Mouse (Mus musculus) T-cell, adult 2 months (primary cell): ENCODE measurements around the gene Camp.

ENCODE experiments used
- DNase-seq: peaks from one replicate; pipeline ENCODE4 v3.0.0; 2022; ENCODE audit warnings: low spot score

The Camp gene

GRCm38 (mm10) chr9:109849312-109849758 is at the start of gene Camp:
TSS of gene Camp (minus strand) at chr9:109849617.
- DNase-seq, result no peak

- DNase-seq, result no peak
Measured at GRCm38 (mm10) chr9:109898027-109898426, 48.6 kb upstream of the Camp start.

GRCm38 (mm10) chr9:109896253-109897150 is 47.1 kb upstream of the Camp start:
- DNase-seq, result no peak

- no peak for DNase-seq
Measured at GRCm38 (mm10) chr9:109895593-109895992, 46.2 kb upstream of the Camp start.

- peak; percentile 53 for DNase-seq
Measured at GRCm38 (mm10) chr9:109894413-109895090, 45.1 kb upstream of the Camp start.

GRCm38 (mm10) chr9:109892651-109893250 is 43.3 kb upstream of the Camp start:
- peak; percentile 68 for DNase-seq

- DNase-seq, result no peak
Measured at GRCm38 (mm10) chr9:109891501-109891900, 42.1 kb upstream of the Camp start.

GRCm38 (mm10) chr9:109887321-109887720 is 37.9 kb upstream of the Camp start:
- DNase-seq, result no peak

- DNase-seq, result no peak
Measured at GRCm38 (mm10) chr9:109886259-109886658, 36.8 kb upstream of the Camp start.

- no peak for DNase-seq
Measured at GRCm38 (mm10) chr9:109879305-109879704, 29.9 kb upstream of the Camp start.

GRCm38 (mm10) chr9:109877666-109878065 is 28.2 kb upstream of the Camp start:
- no peak for DNase-seq

GRCm38 (mm10) chr9:109876756-109877155 is 27.3 kb upstream of the Camp start:
- DNase-seq, result no peak

GRCm38 (mm10) chr9:109875695-109876601 is 26.5 kb upstream of the Camp start:
- DNase-seq, result no peak

GRCm38 (mm10) chr9:109874797-109875691 is 25.6 kb upstream of the Camp start, which contains the start of gene Cdc25a:
TSS of gene Cdc25a (plus strand) at chr9:109875579.
- peak; percentile 98 for DNase-seq

GRCm38 (mm10) chr9:109870983-109871572 is 21.7 kb upstream of the Camp start:
- DNase-seq, result no peak

GRCm38 (mm10) chr9:109866218-109866617 is 16.8 kb upstream of the Camp start:
- no peak for DNase-seq

GRCm38 (mm10) chr9:109863085-109863484 is 13.7 kb upstream of the Camp start:
- DNase-seq, result no peak

- DNase-seq, result peak; percentile 55
Measured at GRCm38 (mm10) chr9:109862397-109863044, 13.1 kb upstream of the Camp start.

GRCm38 (mm10) chr9:109855947-109856346 is 6.5 kb upstream of the Camp start:
- no peak for DNase-seq

- DNase-seq, result no peak
Measured at GRCm38 (mm10) chr9:109854341-109854740, 4.9 kb upstream of the Camp start.
